Comparison of ENCODE assay signal across 8 mouse cellular contexts in genomic region chr6:148598746-148599337, GRCm38 (mm10).
DNase-seq lines count a peak whose midpoint lies in the region; ATAC-seq lines count a peak whose summit lies in the region.

No protein-coding gene starts in this region.

- DNase-seq in layer of hippocampus, adult 11-12 months (ENCODE audit: low spot score), result peak; percentile 24
- no peak for DNase-seq in layer of hippocampus, adult 9-10 months (ENCODE audit: low spot score)
- peak; percentile 19 for DNase-seq in embryo, embryonic 11.5 days (ENCODE audit: low read depth, low spot score)
- peak; percentile 61 for DNase-seq in hindlimb bud, embryonic 11.5 days (ENCODE audit: extremely low spot score, low read depth, low spot score)
- DNase-seq in spleen, postnatal 36 days (ENCODE audit: low spot score in 2 of 2), result no peak
- no peak for DNase-seq in gastrocnemius, adult 8-10 months (ENCODE audit: low spot score in 2 of 2)
- DNase-seq in adrenal gland, postnatal 14 days, result no peak

- peak; percentile 67 for ATAC-seq in midbrain, embryonic 12.5 days (ENCODE audit: low FRiP score, low read depth)

- H3K27me3 ChIP-seq in midbrain, embryonic 12.5 days, result peaks cover 4% of the 10 kb centered on the region; the same call in 1 of the 2 replicates

- H3K9ac ChIP-seq in midbrain, embryonic 12.5 days (replicated peaks), result 0 out of 2 replicates have a peak overlapping the region, but pooled peaks have one; percentile 25

- peak overlapping the region; percentile 21 for H3K4me3 ChIP-seq in midbrain, embryonic 12.5 days

- no peaks in the 10 kb centered on the region for H3K36me3 ChIP-seq in midbrain, embryonic 12.5 days

- H3K4me2 ChIP-seq in midbrain, embryonic 12.5 days (replicated peaks), result peak overlapping the region; percentile 43

- peaks cover 10% of the 10 kb centered on the region for H3K4me1 ChIP-seq in midbrain, embryonic 12.5 days

- WGBS in midbrain, embryonic 12.5 days, result 4% methylated on average over 16 of the region's 16 CpGs

- no peaks in the 10 kb centered on the region for H3K9me3 ChIP-seq in midbrain, embryonic 12.5 days

- no peak overlapping the region for H3K27ac ChIP-seq in midbrain, embryonic 12.5 days (replicated peaks)

Comparison
In these comparisons a context has a peak if more than half of its experiments do, and no peak if none do; other contexts are left out.
1. DNase-seq: peak in layer of hippocampus, adult 11-12 months (single experiment), embryo, embryonic 11.5 days (single experiment) and hindlimb bud, embryonic 11.5 days (single experiment); none in layer of hippocampus, adult 9-10 months (single experiment), spleen, postnatal 36 days (0 of 2), gastrocnemius, adult 8-10 months (0 of 2) and adrenal gland, postnatal 14 days (single experiment).